Mouse (Mus musculus) intestine, embryonic 16.5 days (tissue): Measurements from ENCODE around the gene Gm21953. TPM values are rescaled to one million over a fixed set of nuclear protein-coding genes. Genes with fewer than 3 reads are reported as not detected.
"Not testable (repeated sequence)": the region's sequence is repeated elsewhere in the genome, so short reads cannot be mapped to it uniquely, and the experiment has no call there.

ENCODE experiments used
- ATAC-seq: fragments of 200-750 bp; cut with Nextera tagmentation; 2 replicates; pipeline ENCODE4 v1.8.0; 2017; ENCODE audit warnings: moderate TSS enrichment, moderate library complexity
- H3K27ac ChIP-seq: fragments of 300-500 bp; sonication (generic); 2 replicates; pipeline ENCODE4 v1.5.1; 2014; ENCODE audit warnings: mild to moderate bottlenecking, low read length
- H3K27me3 ChIP-seq: fragments of 300-500 bp; sonication (generic); replicated peaks from 2 replicates; pipeline ENCODE4 v1.6.1; 2014; ENCODE audit warnings: low read length, control low read depth, mixed read lengths; ENCODE audit not compliant: control insufficient read depth, insufficient read depth
- H3K36me3 ChIP-seq: fragments of 300-500 bp; sonication (generic); 2 replicates; pipeline ENCODE4 v1.6.1; 2014; ENCODE audit warnings: low read length, control low read depth; ENCODE audit not compliant: control insufficient read depth, insufficient read depth
- H3K4me1 ChIP-seq: fragments of 300-500 bp; sonication (generic); 2 replicates; pipeline ENCODE4 v1.6.1; 2014; ENCODE audit warnings: low read length, control low read depth, mixed read lengths; ENCODE audit not compliant: control insufficient read depth, insufficient read depth
- H3K4me2 ChIP-seq: fragments of 300-500 bp; sonication (generic); 2 replicates; pipeline ENCODE4 v1.6.1; 2014; ENCODE audit warnings: low read depth, low read length, control low read depth
- H3K4me3 ChIP-seq: fragments of 300-500 bp; sonication (generic); 2 replicates; pipeline ENCODE4 v1.5.1; 2014; ENCODE audit warnings: mild to moderate bottlenecking, low read length
- H3K9ac ChIP-seq: fragments of 300-500 bp; sonication (generic); 2 replicates; pipeline ENCODE4 v1.6.1; 2014; ENCODE audit warnings: low read depth, low read length
- H3K9me3 ChIP-seq: fragments of 300-500 bp; sonication (generic); 2 replicates; pipeline ENCODE4 v1.6.1; 2016; ENCODE audit warnings: low read length, control low read depth; ENCODE audit not compliant: control insufficient read depth
- WGBS: fragments of 180-500 bp; shearing (Covaris S2); extraction: QIAGEN DNeasy Blood & Tissue Kit; methylation state at CpG from one replicate; pipeline ENCODE4 v1.1.7; 2014; 5-methylcytosine and 5-hydroxymethylcytosine counted together
- polyA plus RNA-seq: library from polyadenylated mRNA; unstranded; fragments of >200 nt; fragmentation: Nextera tagmentation; extraction: Ambion mirVana; gene quantifications from 2 replicates; pipeline ENCODE4 v1.2.1, GENCODE M21; 2015

Gm21953 gene
- not detected in 2 replicates for polyA plus RNA-seq

- H3K4me2 ChIP-seq, H3K27ac ChIP-seq, H3K4me1 ChIP-seq, ATAC-seq, H3K36me3 ChIP-seq, H3K27me3 ChIP-seq, H3K9ac ChIP-seq, H3K9me3 ChIP-seq, H3K4me3 ChIP-seq: not testable (repeated sequence)
- WGBS, result no CpG with 5 or more reads among the region's 18 CpGs
Observed at GRCm38 (mm10) chr4:42293967-42294366, at the start of gene Gm21953. Gene Gm21953, plus strand, starts transcription at chr4:42294267.

DNA sequence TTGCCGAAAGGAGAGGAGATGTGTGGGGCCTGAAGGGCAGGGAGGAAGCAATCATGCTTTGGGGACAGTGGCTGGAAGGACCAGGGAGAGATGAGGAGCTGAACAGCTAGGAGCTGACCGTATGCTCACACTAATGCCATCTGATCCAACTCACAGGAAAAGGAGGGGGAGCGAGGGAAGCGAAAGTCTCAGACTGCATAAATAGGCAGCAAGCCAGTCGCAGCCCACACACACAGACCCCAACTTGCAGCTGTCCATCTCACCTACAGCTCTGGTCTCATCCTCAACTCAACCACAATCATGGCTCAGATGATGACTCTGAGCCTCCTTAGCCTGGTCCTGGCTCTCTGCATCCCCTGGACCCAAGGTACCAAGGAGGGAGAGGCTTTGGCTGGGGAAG is 38.6 kb upstream of the Gm21953 start, which contains the start of gene Ccl21b:
Ccl21b (plus strand) TSS at position 301 of the 400 bp plus-strand sequence.
- not testable (repeated sequence) for H3K36me3 ChIP-seq, ATAC-seq, H3K4me3 ChIP-seq, H3K27me3 ChIP-seq, H3K9me3 ChIP-seq, H3K4me2 ChIP-seq, H3K9ac ChIP-seq, H3K27ac ChIP-seq, H3K4me1 ChIP-seq
- WGBS, result no CpG with 5 or more reads among the region's 5 CpGs

GRCm38 (mm10) chr4:42318034-42318433 is 24.0 kb downstream of the Gm21953 start, which contains the start of gene Fam205a3:
Gene Fam205a3, plus strand, starts transcription at chr4:42318334.
- not testable (repeated sequence) for H3K36me3 ChIP-seq, H3K4me3 ChIP-seq, H3K27me3 ChIP-seq, H3K27ac ChIP-seq, ATAC-seq, H3K9ac ChIP-seq, H3K4me1 ChIP-seq, H3K4me2 ChIP-seq, H3K9me3 ChIP-seq
- no CpG with 5 or more reads among the region's 1 CpGs for WGBS

Other genes starting within 250 kb of the Gm21953 start
- gene Gm3893, start 203.1 kb upstream of the Gm21953 start, polyA plus RNA-seq, result not detected in 2 replicates
- 7.4 TPM in 1 of 2 replicates, not detected in the other for gene Gm13304, start 179.4 kb upstream of the Gm21953 start, polyA plus RNA-seq
- gene Gm13306, start 140.8 kb upstream of the Gm21953 start, polyA plus RNA-seq, result not detected in 2 replicates
- gene Gm13305, start 125.7 kb upstream of the Gm21953 start, polyA plus RNA-seq, result not detected in 2 replicates
- not detected in 2 replicates for gene Gm10600, start 53.6 kb upstream of the Gm21953 start, polyA plus RNA-seq
- not detected in 2 replicates for gene Ccl21b, start 38.5 kb upstream of the Gm21953 start, polyA plus RNA-seq
- not detected in 2 replicates for gene Fam205a3, start 24.1 kb downstream of the Gm21953 start, polyA plus RNA-seq
- gene Gm21586, start 145.1 kb downstream of the Gm21953 start, polyA plus RNA-seq, result not detected in 2 replicates
- not detected in 2 replicates for gene Gm2163, start 172.5 kb downstream of the Gm21953 start, polyA plus RNA-seq
- gene Fam205a2, start 233.9 kb downstream of the Gm21953 start, polyA plus RNA-seq, result not detected in 2 replicates